Mouse (Mus musculus) left cerebral cortex, postnatal 25 days (tissue): ENCODE data around the gene Olfr518. TPM values are rescaled to one million over a fixed set of nuclear protein-coding genes. Genes with fewer than 3 reads are reported as not detected.

ENCODE experiments used
- DNase-seq, 2 experiments: peaks; one replicate each; pipeline ENCODE4 v3.0.0; 2022; ENCODE audit warnings: low spot score in 2 of 2, mixed read lengths in 1 of 2
- intact Hi-C: fragments of 180-260 bp; cut with DNase I; formaldehyde crosslinking; loops from one replicate; pipeline ENCODE4 v1.15.1; 2025
- total RNA-seq, 2 experiments: library from RNA; stranded (reverse); gene quantifications; 2 replicates each; pipeline ENCODE4 v1.2.3; 2021

Gene Olfr518
- total RNA-seq, result not detected

DNA sequence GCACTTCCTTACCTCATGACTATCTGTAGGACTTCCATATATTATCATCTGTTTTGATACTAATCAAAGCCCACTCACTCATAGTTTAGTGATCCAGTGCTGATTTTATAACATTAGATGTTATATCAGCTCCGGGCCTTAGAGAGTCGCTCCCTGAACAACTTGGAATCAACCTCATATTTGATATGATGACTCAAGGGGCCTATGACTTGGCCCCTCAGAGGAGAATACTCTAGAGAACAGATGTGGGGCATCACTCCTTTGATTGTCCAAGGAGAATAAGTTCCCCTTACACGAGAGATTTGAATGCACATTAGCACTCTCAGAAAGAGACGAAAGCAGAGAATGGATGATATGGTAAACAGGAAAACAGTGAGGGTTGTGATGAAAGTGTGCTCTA lies at the start of gene Olfr518:
Gene Olfr518 (minus strand): TSS at position 101 of the 400 bp plus-strand sequence.
- no peak for DNase-seq
- intact Hi-C loops, result no loop called here

DNA sequence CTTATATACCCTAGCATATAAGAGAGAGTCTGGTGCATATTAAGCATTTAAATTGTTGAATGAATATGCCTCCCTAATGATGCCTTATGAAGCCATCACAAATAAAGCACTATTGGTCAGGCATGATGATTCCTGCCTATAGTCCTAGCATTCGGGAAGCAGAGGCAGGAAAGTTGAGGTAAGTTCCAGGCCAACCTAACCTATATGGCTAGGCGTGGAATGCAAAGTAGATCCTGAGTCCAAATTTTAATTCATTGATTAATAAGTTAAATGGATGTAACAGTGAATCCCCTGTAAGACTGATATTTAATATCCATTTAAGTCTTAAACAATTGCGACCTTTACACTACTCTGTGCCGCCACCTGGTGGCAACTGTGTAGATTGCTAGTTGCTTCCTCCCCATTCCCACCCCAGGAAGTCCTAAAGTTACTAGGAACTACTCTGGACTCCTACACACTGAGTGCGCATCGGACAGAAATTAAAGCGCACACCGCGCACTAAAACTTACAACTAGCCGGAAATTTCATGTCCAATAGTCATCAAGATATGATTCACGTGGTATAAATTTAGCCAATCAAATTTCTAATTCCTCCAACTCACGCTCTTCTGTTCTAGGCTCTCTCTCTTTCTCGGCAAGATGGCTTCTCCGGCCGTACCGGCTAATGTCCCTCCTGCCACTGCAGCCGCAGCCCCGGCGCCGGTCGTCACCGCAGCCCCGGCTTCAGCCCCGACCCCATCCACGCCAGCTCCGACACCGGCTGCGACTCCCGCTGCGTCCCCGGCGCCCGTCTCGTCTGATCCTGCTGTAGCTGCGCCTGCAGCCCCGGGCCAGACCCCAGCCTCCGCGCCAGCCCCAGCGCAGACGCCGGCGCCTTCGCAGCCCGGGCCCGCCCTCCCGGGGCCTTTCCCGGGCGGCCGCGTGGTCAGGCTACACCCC lies 49.3 kb upstream of the Olfr518 start, which contains the start of gene Eif3f:
Gene Eif3f (plus strand): TSS at position 624 of the 938 bp plus-strand sequence.
- intact Hi-C loops, result loop anchor here (2.0 to 5.0 kb wide), 3 partner anchors 83 to 1072 kb away; partner anchors contain the start of gene Olfr516
- DNase-seq, result peak; percentile 93 to 99

DNA sequence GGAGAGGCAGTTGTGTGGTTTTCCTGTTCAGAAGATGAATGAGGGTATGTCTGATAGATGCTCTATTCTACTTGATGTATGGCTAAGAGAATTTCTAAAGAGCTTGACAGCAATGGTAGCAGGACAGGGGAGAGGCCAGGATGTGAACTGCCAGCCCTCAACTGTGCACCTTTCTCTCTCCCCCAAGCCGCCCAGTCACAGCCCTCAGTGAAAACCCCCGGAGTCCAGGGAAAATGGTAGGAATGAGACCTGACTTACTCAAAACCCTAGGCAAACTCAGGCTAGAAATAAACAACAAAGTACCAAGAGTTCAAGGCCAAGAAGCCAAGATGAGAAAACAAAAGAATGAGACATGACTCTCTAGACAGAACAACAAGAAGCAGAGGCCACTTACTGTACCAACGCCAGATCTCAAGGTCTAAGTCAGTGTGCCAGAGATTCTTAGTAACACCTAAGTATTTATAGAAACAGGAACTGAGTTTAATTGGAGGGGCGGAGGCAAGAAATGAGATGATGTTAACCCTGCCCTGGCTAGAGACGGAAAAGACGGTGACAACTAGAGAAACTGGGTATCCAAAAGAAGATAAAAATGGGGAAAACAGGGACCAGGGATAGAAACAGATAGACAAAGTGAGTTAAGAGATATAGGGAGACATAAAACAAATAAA lies 45.1 kb upstream of the Olfr518 start, which contains the start of gene Nlrp10:
Gene Nlrp10 (minus strand): TSS at position 453 of the 668 bp plus-strand sequence.
- intact Hi-C loops, result loop anchor here (5.0 kb wide), 1 partner anchor 1068 kb away; no protein-coding TSS in a partner anchor
- no peak for DNase-seq

DNA sequence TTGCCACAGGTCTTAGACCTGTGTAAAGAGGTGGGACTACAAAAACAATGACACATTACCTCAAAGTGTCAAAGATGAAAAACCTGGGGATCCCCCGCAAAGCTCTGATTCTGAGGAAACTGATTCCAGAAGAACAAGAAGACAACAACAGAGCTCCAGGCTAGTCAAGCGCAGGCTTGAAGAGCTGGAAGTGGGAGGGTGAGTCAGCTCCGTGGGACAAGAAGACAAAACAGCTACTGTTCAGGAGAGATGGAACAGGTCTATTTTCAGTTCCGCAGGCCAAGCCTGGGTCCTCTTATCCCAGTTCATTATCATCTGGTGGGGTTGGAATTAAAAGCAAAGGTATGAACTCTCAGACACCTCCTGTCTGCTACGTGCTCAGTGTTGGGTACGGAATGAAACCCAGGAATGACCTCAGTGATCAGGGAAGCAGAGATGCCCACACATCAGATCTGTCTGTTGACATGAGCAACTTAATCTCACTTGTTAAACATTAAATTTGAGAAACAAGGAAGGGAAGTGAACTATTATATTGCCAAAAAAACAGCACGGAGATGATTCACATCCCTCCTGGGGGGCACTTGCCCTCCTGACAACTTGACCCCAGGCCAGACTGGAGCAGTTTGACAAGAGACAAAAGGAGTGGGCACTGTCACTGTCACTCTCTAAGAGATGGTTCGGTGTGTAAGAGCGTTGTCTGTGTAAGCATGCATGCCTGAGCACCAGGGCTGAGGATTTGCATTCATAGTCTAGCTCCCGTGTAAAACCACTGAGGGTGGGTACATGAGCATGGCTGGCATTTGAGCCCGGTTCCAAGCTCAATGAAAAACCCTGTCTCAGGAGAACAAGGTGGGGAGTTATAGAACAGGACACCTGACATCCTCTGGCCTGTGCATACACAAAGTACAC lies 43.7 kb upstream of the Olfr518 start:
- intact Hi-C loops, result no loop called here
- peak in 1 of 2 experiments; percentile 62 for DNase-seq

DNA sequence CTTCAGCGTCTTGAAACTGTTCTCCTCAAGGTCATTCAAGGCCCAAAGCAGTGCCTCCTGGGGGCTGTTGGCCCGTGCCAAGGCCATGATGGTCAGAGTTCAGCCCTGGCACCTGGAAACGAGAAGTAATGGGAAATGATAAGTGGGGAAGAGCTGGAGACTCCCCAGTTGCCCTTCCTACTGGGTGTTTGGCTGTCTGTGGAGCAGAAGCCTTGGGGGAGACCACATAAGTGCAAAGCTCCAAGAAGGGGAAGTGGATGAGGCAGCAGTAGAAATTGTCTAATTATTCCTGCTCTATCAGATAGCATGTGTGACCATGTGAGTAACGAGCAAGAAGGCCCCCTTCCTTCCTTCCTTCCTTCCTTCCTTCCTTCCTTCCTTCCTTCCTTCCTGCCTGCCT lies 42.2 kb upstream of the Olfr518 start:
- intact Hi-C loops, result no loop called here
- no peak for DNase-seq

DNA sequence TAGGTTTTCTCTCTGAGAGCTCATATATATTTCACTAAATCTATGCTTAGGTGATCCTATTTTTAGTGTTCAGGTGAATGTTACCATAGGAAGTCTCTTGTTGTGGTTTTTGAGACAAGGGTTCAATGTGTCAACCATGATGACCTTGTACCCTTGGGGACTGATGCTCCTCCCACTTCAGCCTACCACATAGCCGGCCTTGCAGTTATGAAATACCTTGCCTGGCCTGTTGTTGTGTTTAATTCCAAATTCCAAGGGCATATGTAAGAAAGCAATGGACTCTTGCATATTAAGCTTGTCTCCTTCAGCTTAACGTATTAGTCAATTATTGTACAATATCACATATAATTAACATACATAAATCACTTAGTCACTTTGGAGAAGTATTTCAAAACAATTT lies 19.2 kb upstream of the Olfr518 start:
- no peak for DNase-seq
- intact Hi-C loops, result no loop called here

DNA sequence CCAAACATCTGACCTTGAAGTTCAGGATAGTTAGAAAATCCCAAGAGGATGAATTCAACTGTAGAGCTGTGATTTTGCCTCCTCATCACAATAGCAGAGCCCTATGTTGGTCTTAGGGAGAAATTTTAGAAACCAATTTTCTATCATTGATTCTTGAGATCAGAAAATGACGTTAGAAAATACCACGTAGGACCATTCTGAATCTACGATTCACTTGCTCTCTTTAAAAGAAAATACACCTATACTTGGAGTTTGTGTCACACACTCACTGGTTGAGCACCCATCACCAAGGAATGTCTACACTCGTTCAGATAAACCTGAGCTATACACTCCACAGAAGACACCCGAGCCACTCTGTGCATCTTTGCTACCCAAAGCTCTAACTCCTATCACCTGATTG lies 9.5 kb upstream of the Olfr518 start, which contains the start of gene Olfr519:
Gene Olfr519 (minus strand): TSS at position 101 of the 400 bp plus-strand sequence.
- DNase-seq, result no peak
- intact Hi-C loops, result no loop called here

DNA sequence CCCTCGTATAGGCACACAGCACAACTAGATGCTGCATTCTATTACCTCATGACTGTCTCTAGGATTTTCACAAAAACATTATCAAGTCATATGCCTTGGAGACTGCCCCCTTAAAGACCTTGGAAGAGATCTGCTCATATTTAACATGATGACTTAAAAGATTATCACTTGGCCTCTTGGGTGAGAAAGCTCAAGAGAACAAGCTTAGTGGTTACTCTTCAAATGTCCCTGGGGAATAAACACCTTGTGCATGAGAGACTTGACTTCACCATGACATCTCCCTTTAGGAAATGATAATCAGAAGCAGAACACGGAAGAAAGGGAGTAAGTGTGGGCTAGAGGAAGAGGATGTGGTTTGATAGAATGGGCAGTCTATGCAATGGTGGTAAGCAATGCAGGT lies 12.5 kb downstream of the Olfr518 start, which contains the start of gene Olfr517:
Gene Olfr517 (minus strand): TSS at position 101 of the 400 bp plus-strand sequence.
- intact Hi-C loops, result no loop called here
- DNase-seq, result no peak

DNA sequence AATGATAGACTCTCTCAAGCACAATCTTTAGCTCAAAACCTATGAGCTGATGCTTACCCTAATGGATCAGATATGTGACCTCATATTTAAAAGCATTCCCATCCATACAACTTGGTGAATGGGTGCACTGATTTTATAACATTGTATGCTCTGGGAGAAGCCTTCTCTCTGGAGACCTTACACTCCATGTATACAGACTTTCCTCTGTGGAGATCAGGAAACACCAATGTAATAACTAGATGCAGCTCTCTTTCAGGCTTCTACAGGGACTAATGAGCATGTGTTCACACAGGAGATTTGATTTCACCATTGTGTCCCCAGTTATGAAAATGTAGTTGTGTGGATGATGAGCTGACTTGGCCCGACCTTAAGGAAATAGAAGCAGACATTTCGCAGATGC lies 34.4 kb downstream of the Olfr518 start, which contains the start of gene Olfr516:
Gene Olfr516 (minus strand): TSS at position 101 of the 400 bp plus-strand sequence.
- intact Hi-C loops, result loop anchor here (2.0 kb wide), 1 partner anchor 82 kb away; no protein-coding TSS in a partner anchor
- DNase-seq, result no peak

Other genes starting within 250 kb of the Olfr518 start
- under 1 TPM in 1 of 2 experiments, not detected in 1; 0.09 TPM for gene Olfr509, start 233.1 kb downstream of the Olfr518 start, total RNA-seq
- not detected for gene Olfr510, start 218.6 kb downstream of the Olfr518 start, total RNA-seq
- not detected for gene Olfr512, start 171.7 kb downstream of the Olfr518 start, total RNA-seq
- not detected for gene Olfr513, start 134.0 kb downstream of the Olfr518 start, total RNA-seq
- gene Olfr514, start 59.0 kb downstream of the Olfr518 start, total RNA-seq, result not detected
- gene Olfr516, start 34.5 kb downstream of the Olfr518 start, total RNA-seq, result not detected
- gene Olfr517, start 12.6 kb downstream of the Olfr518 start, total RNA-seq, result not detected
- not detected for gene Olfr519, start 9.4 kb upstream of the Olfr518 start, total RNA-seq
- under 1 TPM; 0.48 to 0.71 TPM for gene Nlrp10, start 45.2 kb upstream of the Olfr518 start, total RNA-seq
- 10 to 100 TPM; 77.7 to 82.0 TPM for gene Eif3f, start 49.4 kb upstream of the Olfr518 start, total RNA-seq
- 100 to 1,000 TPM; 119 to 128 TPM for gene Tub, start 65.3 kb upstream of the Olfr518 start, total RNA-seq
- gene Ric3, start 198.3 kb upstream of the Olfr518 start, total RNA-seq, result 10 to 100 TPM; 62.4 to 66.4 TPM